Mouse (Mus musculus) heart, adult 9 months (tissue): ENCODE results near the gene Erbb3.
"Not testable (repeated sequence)": the region's sequence is repeated elsewhere in the genome, so short reads cannot be mapped to it uniquely, and the experiment has no call there.

ENCODE experiments used
- DNase-seq, 2 experiments: peaks; one replicate each; pipeline ENCODE4 v3.0.0; 2022; ENCODE audit warnings: low spot score in 2 of 2

Erbb3 gene

GRCm38 (mm10) chr10:128556963-128557362 is 32.5 kb downstream of the Erbb3 start:
- DNase-seq = no peak

GRCm38 (mm10) chr10:128556286-128556685 is 33.2 kb downstream of the Erbb3 start:
- DNase-seq = no peak

- not testable (repeated sequence) for DNase-seq
Measured at GRCm38 (mm10) chr10:128555567-128555966, 33.9 kb downstream of the Erbb3 start.

GRCm38 (mm10) chr10:128550144-128550823 is 39.2 kb downstream of the Erbb3 start:
- not testable (repeated sequence) for DNase-seq

GRCm38 (mm10) chr10:128549682-128550057 is 39.8 kb downstream of the Erbb3 start:
- peak; percentile 31 to 46 for DNase-seq

- peak; percentile 96 to 97 for DNase-seq
Measured at GRCm38 (mm10) chr10:128548947-128549681, 40.3 kb downstream of the Erbb3 start, which contains the start of gene Rpl41. Gene Rpl41, minus strand, starts transcription at chr10:128549305.

- not testable (repeated sequence) for DNase-seq
Measured at GRCm38 (mm10) chr10:128548051-128548791, 41.2 kb downstream of the Erbb3 start.

DNA sequence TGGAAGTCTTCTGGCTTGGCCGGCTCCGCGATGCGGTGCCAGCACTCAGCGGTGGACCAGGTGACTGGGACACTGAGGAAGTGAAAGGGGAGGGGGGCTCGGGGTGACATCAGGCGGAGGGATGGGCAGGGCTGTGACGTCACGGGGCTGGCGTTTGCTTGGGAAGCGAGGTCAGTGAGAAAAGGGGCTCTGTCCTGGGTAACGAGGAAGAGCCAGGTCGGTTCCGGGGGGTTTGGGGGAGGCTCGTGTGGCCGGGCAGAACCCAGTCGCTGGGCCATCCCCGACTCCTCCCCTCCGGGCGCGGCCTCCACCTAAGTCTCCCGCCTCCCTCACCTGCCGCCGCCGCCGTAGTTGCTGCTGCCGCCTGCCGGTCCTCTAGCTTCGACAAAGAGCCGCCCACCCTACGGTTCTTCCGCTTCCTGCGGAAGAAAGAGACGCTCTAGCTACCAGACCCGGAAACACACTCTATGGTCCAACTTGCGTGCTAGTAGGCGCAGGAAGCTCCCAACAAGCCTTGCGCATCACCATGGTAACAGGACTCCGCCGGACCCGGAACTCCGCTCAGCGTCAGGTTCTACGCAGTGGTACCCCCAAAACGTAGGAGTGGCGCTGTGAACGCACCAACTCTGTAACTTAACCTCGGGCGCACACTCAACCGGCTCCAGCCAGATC is 42.0 kb downstream of the Erbb3 start, which contains the start of gene Zc3h10:
Gene Zc3h10 (minus strand): TSS at position 414 of the 672 bp plus-strand sequence.
- peak; percentile 96 to 98 for DNase-seq

GRCm38 (mm10) chr10:128546787-128547186 is 42.7 kb downstream of the Erbb3 start:
- peak in 1 of 2 experiments; percentile 13 for DNase-seq

DNA sequence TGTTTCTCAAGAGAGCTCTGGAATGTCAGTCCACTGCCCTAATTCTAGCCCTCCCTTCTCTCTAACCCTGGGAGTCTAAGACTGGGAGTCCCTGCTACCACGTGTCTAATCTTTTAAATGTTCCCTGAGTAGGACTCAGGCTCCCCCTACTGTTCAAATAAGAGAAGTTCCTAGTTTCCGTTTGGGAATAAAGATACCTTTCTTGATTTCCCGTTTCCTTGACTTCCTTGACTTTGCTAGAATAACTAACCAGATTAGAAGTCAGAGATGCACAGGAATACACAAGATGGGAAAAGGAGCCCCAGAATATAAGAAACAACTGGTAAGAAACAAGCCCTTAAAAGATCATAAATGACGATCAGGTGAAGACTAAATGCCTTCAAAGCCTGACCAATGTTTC is 43.1 kb downstream of the Erbb3 start:
- peak; percentile 51 to 55 for DNase-seq

GRCm38 (mm10) chr10:128545570-128545898 is 43.9 kb downstream of the Erbb3 start:
- no peak for DNase-seq

DNA sequence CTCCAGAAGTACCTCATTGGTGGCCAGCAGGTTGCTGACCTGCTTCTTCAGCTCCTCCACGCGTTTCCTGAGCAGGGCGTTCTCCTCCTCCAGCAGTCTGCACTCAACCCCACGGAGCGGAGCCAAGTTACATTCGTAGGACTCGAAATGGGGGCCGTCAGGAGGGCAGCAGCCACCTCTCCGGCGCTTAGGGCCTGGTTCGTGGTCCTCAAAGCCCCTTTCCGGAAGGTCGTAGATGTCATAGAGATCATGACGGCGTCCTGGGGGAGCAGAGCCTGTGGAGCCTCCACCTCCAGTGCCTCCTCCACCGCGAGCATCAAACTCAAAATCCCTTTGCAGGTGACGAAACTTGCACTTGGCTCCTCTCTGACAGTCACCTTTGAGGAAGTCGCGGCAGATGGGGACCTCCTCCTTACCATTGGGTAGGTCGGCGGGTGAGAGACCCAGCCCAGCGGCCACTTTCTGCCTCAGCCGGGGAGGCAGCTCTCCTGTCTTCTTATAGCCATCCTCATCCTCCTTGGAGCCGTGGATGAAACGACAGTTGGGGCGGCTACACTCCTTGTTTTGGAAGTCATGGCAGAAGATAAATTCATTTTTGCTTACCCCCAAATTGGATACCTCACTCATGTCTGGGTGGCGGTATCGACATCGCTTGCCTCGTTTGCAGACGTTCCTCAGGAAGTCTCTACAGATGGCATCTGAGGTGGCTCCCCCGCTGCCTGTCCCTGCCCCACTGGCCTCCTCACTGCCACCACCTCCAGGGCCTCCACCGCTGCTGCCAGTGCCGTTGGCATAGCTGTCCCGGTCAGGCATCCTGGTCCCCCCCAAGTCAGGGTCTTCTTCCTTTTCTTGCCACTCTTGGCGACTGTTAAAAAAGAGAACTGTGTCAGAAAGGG is 44.5 kb downstream of the Erbb3 start:
- DNase-seq = no peak

DNA sequence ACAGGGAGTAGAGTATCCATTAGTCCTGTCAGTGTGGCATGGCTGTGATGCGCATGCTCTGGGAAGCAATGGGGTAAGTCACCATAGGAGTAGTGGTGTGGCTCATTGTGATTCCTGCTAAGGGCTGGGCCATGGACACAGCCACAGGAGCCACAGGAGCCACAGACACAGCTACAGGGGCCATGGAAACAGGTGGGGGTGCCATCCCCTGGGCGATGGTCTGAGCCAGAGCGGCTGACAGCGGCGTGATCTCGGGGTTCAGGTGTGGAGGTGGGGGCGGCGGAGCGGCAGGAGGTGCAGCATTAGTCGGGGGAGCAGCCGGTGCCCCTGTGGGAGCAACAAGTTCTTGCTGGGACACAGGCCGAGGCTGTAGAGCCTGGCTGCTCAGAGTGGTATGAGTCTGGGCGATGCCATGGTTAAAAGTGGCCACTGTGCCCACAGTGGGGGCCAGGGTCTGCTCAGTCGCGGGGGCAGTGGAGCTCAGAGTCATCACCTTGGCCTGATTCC is 45.2 kb downstream of the Erbb3 start:
- DNase-seq = no peak

DNA sequence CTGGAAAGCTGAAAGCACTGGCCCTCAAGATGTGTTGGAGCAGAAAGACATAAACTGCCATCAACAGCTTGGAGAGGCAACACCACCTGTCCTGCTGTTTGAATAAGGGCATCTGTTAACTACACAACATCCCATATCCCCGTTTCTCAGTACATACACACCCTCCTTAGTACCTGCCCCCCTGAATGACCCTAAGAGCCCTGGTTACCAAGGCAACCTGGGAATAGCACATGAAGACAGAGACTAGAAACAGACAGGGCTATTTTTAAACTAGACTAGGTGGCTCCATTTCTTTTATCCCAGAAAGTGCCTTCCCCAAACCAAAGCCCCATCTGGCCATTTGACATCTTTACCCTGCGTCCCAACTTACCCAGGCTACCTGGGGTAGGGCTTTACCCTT is 46.4 kb downstream of the Erbb3 start:
- DNase-seq = no peak

DNA sequence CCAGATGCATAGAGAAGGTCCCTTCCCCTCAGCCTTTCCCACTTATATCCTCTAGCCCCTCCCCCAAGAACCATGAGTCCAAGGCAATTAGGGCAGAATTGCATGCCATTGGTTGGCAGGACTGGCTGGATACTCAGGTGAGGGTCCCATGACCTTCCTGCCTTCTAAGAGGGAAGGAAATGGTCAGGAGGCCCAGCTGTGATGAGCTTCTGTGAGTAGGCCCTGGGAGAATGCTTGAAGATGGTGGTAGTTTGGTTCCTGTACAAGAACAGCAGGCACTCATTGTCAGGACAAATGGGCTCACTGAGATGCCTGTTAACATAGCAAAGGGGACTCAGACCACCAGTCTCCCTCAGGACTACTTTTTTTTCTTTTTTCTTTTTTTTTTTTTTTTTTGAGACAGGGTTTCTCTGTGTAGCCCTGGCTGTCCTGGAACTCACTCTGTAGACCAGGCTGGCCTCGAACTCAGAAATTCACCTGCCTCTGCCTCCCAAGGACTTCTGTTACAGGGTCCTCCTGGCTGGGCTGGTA is 51.0 kb downstream of the Erbb3 start:
- DNase-seq = no peak

DNA sequence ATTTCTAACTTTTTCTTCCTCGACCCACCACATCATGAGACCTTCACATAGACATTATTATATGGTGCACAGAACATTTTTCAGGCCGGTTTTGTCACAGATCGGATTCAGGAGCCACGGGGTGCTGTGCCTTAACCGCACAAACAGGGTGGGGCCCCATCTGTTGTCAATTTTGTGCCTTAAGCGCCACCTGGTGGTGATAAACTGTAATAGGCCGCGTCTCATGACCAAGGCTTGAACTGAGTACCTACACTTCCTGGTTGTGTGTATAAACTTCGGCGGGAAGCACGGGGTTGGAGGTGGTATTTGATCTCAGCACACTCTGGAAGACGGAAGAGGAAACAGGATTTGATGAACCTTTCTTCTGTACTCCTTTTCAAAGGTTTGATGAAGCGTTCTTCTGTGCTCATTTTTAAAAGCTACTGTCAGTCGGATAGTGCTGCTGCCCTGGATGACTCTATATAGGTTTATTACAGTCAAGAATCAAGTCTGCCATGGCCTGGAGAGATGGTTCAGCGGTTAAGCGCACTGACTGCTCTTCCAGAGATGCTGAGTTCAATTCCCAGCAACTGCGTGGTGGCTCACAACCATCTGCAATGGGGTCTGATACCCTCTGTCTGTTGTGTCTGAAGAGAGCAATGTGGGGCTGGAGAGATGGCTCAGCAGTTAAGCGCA is 53.0 kb downstream of the Erbb3 start:
- peak; percentile 91 to 95 for DNase-seq

GRCm38 (mm10) chr10:128535624-128536265 is 53.7 kb downstream of the Erbb3 start:
- DNase-seq = no peak

GRCm38 (mm10) chr10:128535206-128535605 is 54.2 kb downstream of the Erbb3 start:
- no peak for DNase-seq
